Mouse (Mus musculus) ES-E14 (cell line): ENCODE measurements around the gene Nectin4.

ENCODE experiments used
- MAFK ChIP-seq: IDR thresholded peaks from 2 replicates; pipeline ENCODE4 v1.6.1; 2014; ENCODE audit warnings: mild to moderate bottlenecking, low read depth, low read length, inconsistent platforms; ENCODE audit not compliant: insufficient read depth
- ZC3H11A ChIP-seq: IDR thresholded peaks from 2 replicates; pipeline ENCODE4 v1.6.1; 2012; ENCODE audit warnings: low read depth, mild to moderate bottlenecking, inconsistent platforms, low read length, borderline replicate concordance

DNA sequence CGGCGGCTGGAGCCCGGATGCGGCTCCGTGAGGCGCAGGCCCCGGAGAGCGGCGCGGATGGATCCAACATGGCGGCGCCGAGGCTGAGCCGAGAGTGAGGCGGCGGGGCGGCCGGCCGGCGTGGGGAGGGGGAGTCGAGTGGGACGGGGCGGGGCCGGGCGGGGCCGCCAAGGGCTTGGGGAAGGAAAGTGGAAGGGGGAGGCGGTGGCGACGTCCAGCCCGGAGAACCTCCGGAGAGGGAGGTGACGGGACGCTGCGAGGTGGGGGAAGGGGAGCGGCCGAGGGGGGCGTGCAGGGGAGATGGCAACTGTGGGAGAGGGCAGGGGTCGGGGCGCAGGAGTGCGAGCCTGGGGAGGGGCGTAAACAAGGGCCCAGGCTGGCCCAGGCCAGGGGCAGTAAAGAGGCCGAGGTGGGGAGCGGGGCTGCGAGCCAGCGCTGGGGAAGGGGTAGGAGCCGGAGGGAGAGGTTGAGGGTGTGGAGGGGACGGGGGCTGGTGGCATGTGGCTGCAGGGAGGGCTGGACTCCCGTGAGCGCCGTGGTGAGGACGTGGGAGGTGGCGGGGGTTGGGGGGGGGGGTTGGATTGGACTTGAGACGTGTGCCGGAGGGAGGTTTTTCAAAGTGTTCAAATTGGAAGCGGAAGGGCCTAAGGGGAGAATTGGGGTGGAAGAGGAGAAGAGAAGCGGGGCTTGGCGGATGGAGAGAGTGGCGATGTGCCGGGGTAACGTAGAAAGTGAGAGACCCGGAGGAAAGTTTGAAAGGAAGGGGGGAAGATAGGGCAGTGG lies 40.3 kb upstream of the Nectin4 start:
- no peak for TF ChIP-seq ZC3H11A
- TF ChIP-seq MAFK: no peak
